Mouse (Mus musculus) spleen, adult 2 months (tissue): ENCODE results near the gene Psmd9. TPM values are rescaled to one million over a fixed set of nuclear protein-coding genes. Genes with fewer than 3 reads are reported as not detected.

Source experiments
- DNase-seq, 2 experiments: peaks; one replicate each; pipeline versions ENCODE4 v3.0.0 to v3.0.0-alpha.2; 2012 to 2021; ENCODE audit warnings: low spot score in 2 of 2, low read depth in 1 of 2
- H3K27ac ChIP-seq: fragments of 200-500 bp; 2 replicates; pipeline ENCODE4 v1.5.1; 2012; ENCODE audit warnings: low read length, inconsistent platforms; ENCODE audit not compliant: insufficient read depth
- H3K27me3 ChIP-seq: fragments of 200-500 bp; 2 replicates; pipeline ENCODE4 v1.6.1; 2012; ENCODE audit warnings: mild to moderate bottlenecking, moderate library complexity, low read length, inconsistent platforms; ENCODE audit not compliant: control insufficient read depth, insufficient read depth
- H3K36me3 ChIP-seq: fragments of 200-500 bp; 2 replicates; pipeline ENCODE4 v1.6.1; 2012; ENCODE audit warnings: mild to moderate bottlenecking, low read length, inconsistent platforms; ENCODE audit not compliant: control insufficient read depth, insufficient read depth
- H3K4me1 ChIP-seq: fragments of 200-500 bp; 2 replicates; pipeline ENCODE4 v1.6.1; 2011; ENCODE audit warnings: inconsistent platforms; ENCODE audit not compliant: control insufficient read depth, insufficient read depth, insufficient read length
- H3K4me3 ChIP-seq: fragments of 200-500 bp; 2 replicates; pipeline ENCODE4 v1.5.1; 2011; ENCODE audit warnings: mild to moderate bottlenecking, inconsistent platforms; ENCODE audit not compliant: insufficient read depth, insufficient read length; ENCODE audit errors: extremely low read depth
- CTCF ChIP-seq: fragments of 200-500 bp; IDR thresholded peaks from 2 replicates; pipeline ENCODE4 v1.5.1; 2011; ENCODE audit warnings: mild to moderate bottlenecking, inconsistent platforms; ENCODE audit not compliant: insufficient read depth, insufficient read length, insufficient replicate concordance; ENCODE audit errors: extremely low read depth
- POLR2A ChIP-seq: fragments of 200-500 bp; IDR thresholded peaks from 2 replicates; pipeline ENCODE4 v1.6.1; 2011; ENCODE audit warnings: low read depth, low read length, inconsistent platforms
- WGBS: fragments of 180-500 bp; shearing (Covaris S2); methylation state at CpG from one replicate; pipeline ENCODE4 v1.1.7; 2018; 5-methylcytosine and 5-hydroxymethylcytosine counted together
- polyA plus RNA-seq: library from polyadenylated mRNA; depleted of rRNA; stranded (reverse); fragments of >200 nt; gene quantifications from 2 replicates; pipeline ENCODE4 v1.2.3, GENCODE M21; 2012

Gene Psmd9
- polyA plus RNA-seq, 1 experiment, result 13.3 TPM

GRCm38 (mm10) chr5:123141555-123142160 is 27.6 kb upstream of the Psmd9 start:
- Histone ChIP-seq H3K4me1 (peaks cover 20% of the 10 kb centered on the region; the same call in 1 of the 2 replicates), H3K4me3 (peak overlapping the region; percentile 89), H3K36me3 (peaks cover 11% of the 10 kb centered on the region), H3K27ac (peak overlapping the region; percentile 100), H3K27me3 (no peaks in the 10 kb centered on the region)
- no peak for DNase-seq
- WGBS, result 1% methylated on average over 33 of the region's 38 CpGs
- TF ChIP-seq POLR2A (no peak), CTCF (no peak)

GRCm38 (mm10) chr5:123142161-123143157 is 26.8 kb upstream of the Psmd9 start, which contains the start of gene Setd1b:
TSS of gene Setd1b (plus strand) at chr5:123142193.
- peak within 1 kb of the TSS; percentile 89 for H3K4me3 ChIP-seq
- no peaks in the 10 kb centered on the region for H3K27me3 ChIP-seq
- H3K36me3 ChIP-seq, result peaks cover 13% of the 10 kb centered on the region
- DNase-seq, result no peak
- H3K4me1 ChIP-seq, result peaks cover 16% of the 10 kb centered on the region; the same call in 1 of the 2 replicates
- under 1% methylated on average over 95 of the region's 103 CpGs for WGBS
- no peak for TF ChIP-seq POLR2A
- no peak for TF ChIP-seq CTCF
- H3K27ac ChIP-seq, result peak within 1 kb of the TSS; percentile 100

- H3K27ac ChIP-seq, result peak overlapping the region; percentile 100
- TF ChIP-seq POLR2A, result no peak
- TF ChIP-seq CTCF, result no peak
- no peaks in the 10 kb centered on the region for H3K27me3 ChIP-seq
- 2% methylated on average over 24 of the region's 24 CpGs for WGBS
- peak overlapping the region; percentile 89 for H3K4me3 ChIP-seq
- H3K36me3 ChIP-seq, result peaks cover 21% of the 10 kb centered on the region
- peaks cover 11% of the 10 kb centered on the region; the same call in 1 of the 2 replicates for H3K4me1 ChIP-seq
- no peak for DNase-seq
These were observed 25.8 kb upstream of the Psmd9 start for GRCm38 (mm10) chr5:123143251-123143970.

GRCm38 (mm10) chr5:123143971-123144745 is 25.1 kb upstream of the Psmd9 start:
- DNase-seq, result no peak
- H3K27ac ChIP-seq, result peak overlapping the region; percentile 17; the same call in 1 of the 2 replicates
- peaks cover 25% of the 10 kb centered on the region for H3K36me3 ChIP-seq
- H3K4me1 ChIP-seq, result peaks cover 12% of the 10 kb centered on the region; the same call in 1 of the 2 replicates
- peak overlapping the region; percentile 47 for H3K4me3 ChIP-seq
- H3K27me3 ChIP-seq, result no peaks in the 10 kb centered on the region
- no peak for TF ChIP-seq CTCF
- TF ChIP-seq POLR2A, result no peak
- 10% methylated on average over 17 of the region's 17 CpGs for WGBS

GRCm38 (mm10) chr5:123144746-123145590 is 24.2 kb upstream of the Psmd9 start:
- no peak for DNase-seq
- H3K36me3 ChIP-seq, result peaks cover 25% of the 10 kb centered on the region
- H3K27ac ChIP-seq, result no peak overlapping the region
- peaks cover 17% of the 10 kb centered on the region; the same call in 1 of the 2 replicates for H3K4me1 ChIP-seq
- TF ChIP-seq POLR2A, result no peak
- TF ChIP-seq CTCF, result no peak
- 41% methylated on average over 20 of the region's 20 CpGs for WGBS
- H3K4me3 ChIP-seq, result peak overlapping the region; percentile 47; the same call in 1 of the 2 replicates
- no peaks in the 10 kb centered on the region for H3K27me3 ChIP-seq

- TF ChIP-seq POLR2A (no peak), CTCF (no peak)
- DNase-seq, result no peak
- WGBS, result 95% methylated on average over 11 of the region's 11 CpGs
- H3K4me3 ChIP-seq, result no peak overlapping the region
- peaks cover 25% of the 10 kb centered on the region for H3K36me3 ChIP-seq
- no peak overlapping the region for H3K27ac ChIP-seq
- peaks cover 23% of the 10 kb centered on the region; the same call in 1 of the 2 replicates for H3K4me1 ChIP-seq
- no peaks in the 10 kb centered on the region for H3K27me3 ChIP-seq
These were observed 22.9 kb upstream of the Psmd9 start for GRCm38 (mm10) chr5:123146357-123146756.
